Mouse (Mus musculus): ENCODE measurements around the gene Acsf2. TPM values are rescaled to one million over a fixed set of nuclear protein-coding genes. Genes with fewer than 3 reads are reported as not detected.
A peak's percentile ranks its signal among the peaks of the same experiment; 100 is the strongest.

The Acsf2 gene
- polyA plus RNA-seq, 1 experiment from 2014 or later = 4.3 TPM

DNA sequence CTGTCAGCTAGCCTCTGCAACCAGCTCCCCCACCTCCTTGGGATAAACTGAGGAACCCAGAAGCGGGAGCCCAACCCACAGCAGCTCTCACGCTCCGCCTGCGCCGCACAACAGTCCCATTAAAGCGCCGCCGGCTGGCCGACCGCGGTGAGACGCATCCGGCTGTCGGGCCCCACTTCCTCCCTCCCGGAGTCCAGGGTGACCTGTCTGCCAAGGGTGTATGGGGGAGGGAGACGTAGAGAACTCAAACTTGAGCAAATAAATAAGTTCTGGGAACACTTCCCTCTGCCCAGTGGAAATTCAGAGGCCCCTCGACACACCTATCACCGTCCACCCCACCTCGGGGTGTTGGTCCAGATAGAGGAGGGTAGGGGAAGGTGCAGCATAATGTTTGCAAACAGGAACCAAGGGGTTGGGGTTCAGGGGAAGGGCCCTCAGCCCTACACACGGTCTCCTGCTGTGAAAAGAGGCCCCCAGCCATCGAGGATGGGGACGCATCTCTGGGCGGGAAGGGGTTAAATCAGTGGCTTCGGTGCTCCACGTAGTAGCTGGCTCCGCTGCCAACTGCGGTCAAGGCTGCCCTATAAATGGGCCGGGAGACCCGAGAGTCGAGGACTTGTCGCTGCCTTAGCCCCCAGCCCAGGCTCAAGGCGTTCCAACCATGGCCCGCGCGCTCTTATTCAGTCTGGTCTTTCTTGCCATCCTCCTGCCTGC lies 37.1 kb downstream of the Acsf2 start, which contains the start of gene Chad:
Gene Chad, plus strand, starts transcription at position 611 of the 714 bp plus-strand sequence.
- 0 out of 2 replicates have a peak, but pooled peaks have one; percentile 21 for ATAC-seq (replicated peaks; ENCODE audit: insufficient number of reproducible peaks, low FRiP score, low TSS enrichment)

DNA sequence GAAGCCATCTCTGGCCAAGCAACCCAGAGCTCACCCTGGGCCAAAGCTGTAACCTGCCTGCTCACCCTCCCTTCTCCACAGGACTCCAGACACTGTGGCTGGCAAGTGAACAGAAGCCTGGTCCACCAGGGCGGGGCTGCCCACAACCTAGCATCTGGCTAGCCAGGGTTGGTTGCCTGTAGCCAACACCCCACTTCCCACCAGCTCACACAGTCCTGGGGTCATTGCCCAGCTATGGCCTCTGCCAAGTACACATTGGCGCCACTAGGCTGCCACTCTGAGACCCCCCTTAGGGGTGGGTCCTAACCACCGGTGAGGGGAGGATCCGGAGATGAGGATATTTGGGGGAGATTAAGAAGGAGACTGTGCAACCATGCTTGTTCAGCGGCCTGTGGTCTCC lies 37.9 kb downstream of the Acsf2 start:
- no peaks in the 10 kb centered on the region for H3K36me3 ChIP-seq (ENCODE audit: control insufficient read depth, insufficient read depth, low read length)
- peaks cover 12% of the 10 kb centered on the region for H3K4me1 ChIP-seq (ENCODE audit: control insufficient read depth, insufficient read depth, low read length)
- peaks cover 30% of the 10 kb centered on the region for H3K27me3 ChIP-seq (ENCODE audit: control insufficient read depth, insufficient read depth, low read length)
- H3K9ac ChIP-seq (ENCODE audit: low read depth, low read length) = peak overlapping the region; percentile 59; the same call in 1 of the 2 replicates
- H3K9me3 ChIP-seq (replicated peaks; ENCODE audit: control insufficient read depth, low read length) = no peaks in the 10 kb centered on the region
- peak overlapping the region; percentile 71 for H3K4me2 ChIP-seq
- no peak overlapping the region for H3K27ac ChIP-seq (ENCODE audit: low read depth, low read length)
- no peak overlapping the region; the same call in 1 of the 2 replicates for H3K4me3 ChIP-seq (ENCODE audit: low read depth, low read length)
- 40% methylated on average over 5 of the region's 5 CpGs for WGBS (ENCODE audit: insufficient replicate concordance)
- ATAC-seq (replicated peaks; ENCODE audit: insufficient number of reproducible peaks, low FRiP score, low TSS enrichment) = 0 out of 2 replicates have a peak, but pooled peaks have one; percentile 40

More for the DNA sequence above, 37.1 kb downstream of the Acsf2 start, which contains the start of gene Chad:
- peak within 1 kb of the TSS; percentile 59 for H3K9ac ChIP-seq (ENCODE audit: low read depth, low read length)
- WGBS (ENCODE audit: insufficient replicate concordance) = 2% methylated on average over 35 of the region's 35 CpGs
- peaks cover 30% of the 10 kb centered on the region for H3K27me3 ChIP-seq (ENCODE audit: control insufficient read depth, insufficient read depth, low read length)
- H3K4me3 ChIP-seq (ENCODE audit: low read depth, low read length) = peak within 1 kb of the TSS; percentile 38
- peaks cover 12% of the 10 kb centered on the region for H3K4me1 ChIP-seq (ENCODE audit: control insufficient read depth, insufficient read depth, low read length)
- no peak within 1 kb of the TSS for H3K27ac ChIP-seq (ENCODE audit: low read depth, low read length)
- H3K4me2 ChIP-seq = peak within 1 kb of the TSS; percentile 71
- H3K9me3 ChIP-seq (replicated peaks; ENCODE audit: control insufficient read depth, low read length) = no peaks in the 10 kb centered on the region
- no peaks in the 10 kb centered on the region for H3K36me3 ChIP-seq (ENCODE audit: control insufficient read depth, insufficient read depth, low read length)

DNA sequence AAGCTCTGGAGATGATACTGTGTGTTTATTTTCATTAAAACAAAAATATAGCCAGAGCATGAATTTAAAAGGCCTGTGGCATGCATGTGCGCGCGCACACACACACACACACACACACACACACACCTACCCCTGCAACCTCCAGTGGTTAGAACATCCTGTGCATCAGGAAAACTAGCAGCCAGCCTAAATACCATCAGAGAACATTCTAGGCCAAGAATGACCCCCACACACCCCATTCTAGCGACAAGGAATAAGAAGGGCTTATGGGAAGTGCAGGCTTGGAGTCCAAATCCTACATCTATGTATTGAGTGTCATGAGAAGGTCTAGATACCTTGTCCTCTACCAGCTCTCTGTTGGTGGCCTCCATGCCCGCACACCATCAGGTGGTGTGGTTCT lies 38.3 kb downstream of the Acsf2 start:
- H3K27me3 ChIP-seq (ENCODE audit: control insufficient read depth, insufficient read depth, low read length) = peaks cover 30% of the 10 kb centered on the region
- WGBS (ENCODE audit: insufficient replicate concordance) = 84% methylated on average over 5 of the region's 5 CpGs

DNA sequence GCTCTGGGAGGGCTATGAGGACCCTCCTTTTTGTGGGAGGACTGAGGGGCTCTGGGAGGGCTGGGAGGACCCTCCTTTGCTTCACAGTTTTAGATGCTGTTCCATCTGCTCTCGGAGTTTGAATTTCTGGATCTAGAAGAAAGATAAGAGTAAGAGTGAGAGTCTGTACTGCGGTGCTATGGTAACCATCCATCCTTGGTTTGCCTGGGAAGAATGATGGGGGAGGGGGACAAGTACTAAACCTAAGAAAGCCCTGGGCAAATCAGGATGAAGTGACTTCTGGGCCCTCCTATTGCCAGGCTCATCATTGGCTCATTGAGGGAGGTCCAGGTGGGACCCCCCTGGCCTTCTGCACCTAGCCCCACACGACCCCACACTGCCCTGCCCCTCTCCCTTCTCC lies 43.4 kb downstream of the Acsf2 start:
- no peak overlapping the region for H3K9ac ChIP-seq (ENCODE audit: low read depth, low read length)
- no peaks in the 10 kb centered on the region for H3K27me3 ChIP-seq (ENCODE audit: control insufficient read depth, insufficient read depth, low read length)
- no peak for ATAC-seq (replicated peaks; ENCODE audit: insufficient number of reproducible peaks, low FRiP score, low TSS enrichment)
- no peak overlapping the region for H3K27ac ChIP-seq (ENCODE audit: low read depth, low read length)
- WGBS (ENCODE audit: insufficient replicate concordance) = 59% methylated on average over 3 of the region's 3 CpGs
- H3K9me3 ChIP-seq (replicated peaks; ENCODE audit: control insufficient read depth, low read length) = no peaks in the 10 kb centered on the region
- no peaks in the 10 kb centered on the region for H3K36me3 ChIP-seq (ENCODE audit: control insufficient read depth, insufficient read depth, low read length)
- no peak overlapping the region for H3K4me3 ChIP-seq (ENCODE audit: low read depth, low read length)
- no peak overlapping the region for H3K4me2 ChIP-seq
- no peaks in the 10 kb centered on the region for H3K4me1 ChIP-seq (ENCODE audit: control insufficient read depth, insufficient read depth, low read length)

More for the DNA sequence above, 38.3 kb downstream of the Acsf2 start:
- Histone ChIP-seq H3K9me3 (replicated peaks; ENCODE audit: control insufficient read depth, low read length) (no peaks in the 10 kb centered on the region), H3K27ac (ENCODE audit: low read depth, low read length) (no peak overlapping the region), H3K9ac (ENCODE audit: low read depth, low read length) (no peak overlapping the region), H3K4me1 (ENCODE audit: control insufficient read depth, insufficient read depth, low read length) (peaks cover 12% of the 10 kb centered on the region), H3K36me3 (ENCODE audit: control insufficient read depth, insufficient read depth, low read length) (no peaks in the 10 kb centered on the region), H3K4me3 (ENCODE audit: low read depth, low read length) (no peak overlapping the region), H3K4me2 (no peak overlapping the region)
- ATAC-seq (replicated peaks; ENCODE audit: insufficient number of reproducible peaks, low FRiP score, low TSS enrichment) = no peak

DNA sequence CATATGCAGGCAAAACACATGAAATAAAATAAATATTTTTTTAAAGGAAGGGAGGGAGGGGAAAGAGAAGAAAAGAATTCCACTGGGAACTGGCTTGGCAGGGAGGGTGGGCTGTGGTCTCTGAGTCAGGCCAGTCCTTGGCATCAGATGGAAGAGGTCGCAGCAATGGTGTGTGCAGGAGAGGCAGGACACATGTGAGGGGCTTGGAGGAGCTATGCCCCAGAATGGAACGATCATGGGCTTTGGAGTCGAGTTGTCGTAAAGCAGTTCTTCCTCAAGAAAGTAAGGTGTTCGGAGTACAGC lies 51.3 kb downstream of the Acsf2 start:
- WGBS (ENCODE audit: insufficient replicate concordance) = 84% methylated on average over 5 of the region's 5 CpGs
- Histone ChIP-seq H3K9ac (ENCODE audit: low read depth, low read length) (no peak overlapping the region), H3K4me2 (no peak overlapping the region), H3K27ac (ENCODE audit: low read depth, low read length) (no peak overlapping the region), H3K4me1 (ENCODE audit: control insufficient read depth, insufficient read depth, low read length) (0 out of 2 replicates have a peak, but pooled peaks cover 5% of the 10 kb centered on the region), H3K9me3 (replicated peaks; ENCODE audit: control insufficient read depth, low read length) (no peaks in the 10 kb centered on the region), H3K36me3 (ENCODE audit: control insufficient read depth, insufficient read depth, low read length) (no peaks in the 10 kb centered on the region), H3K27me3 (ENCODE audit: control insufficient read depth, insufficient read depth, low read length) (no peaks in the 10 kb centered on the region), H3K4me3 (ENCODE audit: low read depth, low read length) (no peak overlapping the region)
- ATAC-seq (replicated peaks; ENCODE audit: insufficient number of reproducible peaks, low FRiP score, low TSS enrichment) = no peak

DNA sequence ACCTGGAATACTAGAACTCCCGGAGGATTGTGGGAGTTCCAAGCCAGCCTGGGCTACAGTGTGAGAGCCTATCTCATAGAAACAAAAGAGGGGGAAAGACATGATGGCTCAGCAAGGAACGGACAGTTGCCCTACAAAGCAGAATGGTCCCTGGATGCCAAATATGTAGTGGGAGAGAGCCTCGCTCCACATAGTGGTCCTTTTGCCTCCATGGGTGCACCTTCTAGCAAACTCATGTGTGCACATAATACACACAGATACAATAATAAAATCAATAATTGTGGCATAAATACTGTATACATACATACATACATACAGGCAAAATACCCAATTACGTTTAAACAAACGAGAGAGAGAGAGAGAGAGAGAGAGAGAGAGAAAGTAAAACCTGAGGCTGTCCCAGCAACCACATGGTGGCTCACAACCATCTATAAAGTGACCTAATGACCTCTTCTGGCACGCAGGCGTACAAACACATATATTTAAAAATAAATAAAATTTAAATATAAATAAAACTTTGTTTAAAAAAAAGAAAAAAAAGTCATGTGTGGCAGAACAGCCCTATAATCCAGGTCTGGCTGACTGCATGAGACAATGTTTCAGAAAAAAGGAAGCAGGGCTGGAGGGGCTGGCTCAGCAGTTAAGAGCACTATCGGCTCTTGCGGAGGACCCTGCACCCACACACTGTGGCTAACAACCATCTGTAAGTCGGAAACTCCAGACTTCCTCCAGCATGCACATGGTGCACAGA lies 51.8 kb downstream of the Acsf2 start:
- WGBS (ENCODE audit: insufficient replicate concordance) = 75% methylated on average over 10 of the region's 10 CpGs
- Histone ChIP-seq H3K4me3 (ENCODE audit: low read depth, low read length) (no peak overlapping the region), H3K4me2 (no peak overlapping the region), H3K9me3 (replicated peaks; ENCODE audit: control insufficient read depth, low read length) (no peaks in the 10 kb centered on the region), H3K9ac (ENCODE audit: low read depth, low read length) (0 out of 2 replicates have a peak overlapping the region, but pooled peaks have one; percentile 80), H3K27me3 (ENCODE audit: control insufficient read depth, insufficient read depth, low read length) (no peaks in the 10 kb centered on the region), H3K27ac (ENCODE audit: low read depth, low read length) (no peak overlapping the region), H3K36me3 (ENCODE audit: control insufficient read depth, insufficient read depth, low read length) (no peaks in the 10 kb centered on the region), H3K4me1 (ENCODE audit: control insufficient read depth, insufficient read depth, low read length) (peaks cover 6% of the 10 kb centered on the region; the same call in 1 of the 2 replicates)
- ATAC-seq (replicated peaks; ENCODE audit: insufficient number of reproducible peaks, low FRiP score, low TSS enrichment) = no peak

DNA sequence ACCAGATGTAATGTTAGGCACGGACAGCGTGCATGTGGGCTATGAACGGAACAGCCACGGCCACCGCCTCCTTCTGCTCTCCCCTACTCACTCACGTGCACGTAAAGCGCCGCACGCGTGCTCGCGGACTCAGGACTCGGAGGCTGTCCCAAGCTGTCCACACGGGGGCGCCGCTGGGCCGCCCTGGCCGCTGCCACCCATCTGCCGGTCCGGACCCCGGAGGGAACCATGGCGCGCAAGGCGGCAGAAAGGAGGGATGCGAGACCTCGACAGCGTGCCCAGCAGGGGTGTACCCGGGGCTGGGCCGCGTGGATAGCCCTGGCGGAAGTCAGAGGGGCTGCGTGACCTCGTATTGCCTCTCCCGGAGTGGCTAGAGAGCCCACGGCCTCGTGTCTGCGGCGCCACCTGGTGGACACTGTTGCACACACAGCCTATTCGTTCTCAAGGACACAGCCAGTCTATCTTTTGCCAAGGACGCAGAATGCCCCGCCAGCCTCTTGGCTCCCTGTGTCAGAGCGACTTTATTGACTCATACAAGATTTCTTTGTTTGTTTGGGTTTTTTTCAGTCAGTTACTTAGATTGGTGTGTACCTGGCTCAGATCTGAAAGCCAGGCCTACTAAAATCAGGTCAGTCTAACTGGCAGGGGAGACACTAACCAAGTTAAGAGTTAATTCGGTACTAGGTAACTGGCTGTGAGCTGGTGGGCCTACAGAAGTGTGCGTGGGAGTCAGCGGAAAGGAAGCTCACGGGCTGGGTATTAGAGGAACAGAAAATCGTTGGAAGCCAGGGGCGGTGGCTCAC lies 52.6 kb downstream of the Acsf2 start, which contains the start of gene Rsad1:
Gene Rsad1, minus strand, starts transcription at position 368 of the 803 bp plus-strand sequence.
- Histone ChIP-seq H3K4me3 (ENCODE audit: low read depth, low read length) (peak within 1 kb of the TSS; percentile 61), H3K9ac (ENCODE audit: low read depth, low read length) (peak within 1 kb of the TSS; percentile 80), H3K36me3 (ENCODE audit: control insufficient read depth, insufficient read depth, low read length) (no peaks in the 10 kb centered on the region), H3K9me3 (replicated peaks; ENCODE audit: control insufficient read depth, low read length) (no peaks in the 10 kb centered on the region), H3K4me1 (ENCODE audit: control insufficient read depth, insufficient read depth, low read length) (peaks cover 7% of the 10 kb centered on the region; the same call in 1 of the 2 replicates), H3K27ac (ENCODE audit: low read depth, low read length) (peak within 1 kb of the TSS; percentile 80), H3K27me3 (ENCODE audit: control insufficient read depth, insufficient read depth, low read length) (no peaks in the 10 kb centered on the region), H3K4me2 (peak within 1 kb of the TSS; percentile 83)
- 3% methylated on average over 49 of the region's 49 CpGs for whole genome bisulfite sequencing (ENCODE audit: insufficient replicate concordance)
- ATAC-seq (replicated peaks; ENCODE audit: insufficient number of reproducible peaks, low FRiP score, low TSS enrichment) = peak; percentile 72
